Mouse (Mus musculus) mesoderm, embryonic 11.5 days (tissue): Measurements from ENCODE around the gene Cacnb4.

Experiments
- DNase-seq: peaks from one replicate; pipeline ENCODE4 v3.0.0-alpha.2; 2012; ENCODE audit warnings: low read depth, low spot score

Gene Cacnb4

DNA sequence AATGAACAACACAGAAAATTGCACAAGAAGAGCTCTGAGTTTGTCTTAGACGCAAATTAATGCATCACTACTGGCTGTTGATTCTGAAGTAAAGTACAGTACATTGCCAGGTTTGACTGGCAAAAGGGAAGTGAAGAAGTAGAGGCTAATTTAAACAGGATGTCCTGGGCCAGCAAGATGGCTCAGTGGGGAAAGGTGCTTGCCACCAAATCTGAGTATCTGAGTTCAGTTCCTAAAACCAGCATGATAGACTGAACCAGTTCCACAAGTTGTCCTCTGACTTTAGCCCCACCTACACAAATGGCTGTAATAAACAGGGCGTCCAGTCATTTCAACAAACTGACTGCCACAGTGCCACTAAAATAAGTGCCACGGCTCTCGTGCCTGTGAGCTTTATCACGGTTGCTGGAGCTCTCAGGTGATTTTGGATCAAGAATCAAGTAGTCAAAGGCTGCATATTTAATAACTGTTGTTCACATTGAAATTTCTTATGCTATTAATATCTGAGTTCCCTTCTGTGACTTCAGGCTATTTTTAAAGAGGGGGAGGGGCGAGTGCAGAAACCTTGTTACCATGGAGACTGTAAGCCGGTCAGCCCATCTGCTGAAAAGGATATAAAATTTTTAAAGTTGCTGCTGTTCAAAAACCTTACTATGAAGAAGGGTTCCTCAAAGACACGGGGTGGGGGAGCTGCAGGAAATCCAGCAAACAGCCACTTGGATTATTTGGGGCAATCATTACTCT is 29.2 kb downstream of the Cacnb4 start:
- DNase-seq: no peak

DNA sequence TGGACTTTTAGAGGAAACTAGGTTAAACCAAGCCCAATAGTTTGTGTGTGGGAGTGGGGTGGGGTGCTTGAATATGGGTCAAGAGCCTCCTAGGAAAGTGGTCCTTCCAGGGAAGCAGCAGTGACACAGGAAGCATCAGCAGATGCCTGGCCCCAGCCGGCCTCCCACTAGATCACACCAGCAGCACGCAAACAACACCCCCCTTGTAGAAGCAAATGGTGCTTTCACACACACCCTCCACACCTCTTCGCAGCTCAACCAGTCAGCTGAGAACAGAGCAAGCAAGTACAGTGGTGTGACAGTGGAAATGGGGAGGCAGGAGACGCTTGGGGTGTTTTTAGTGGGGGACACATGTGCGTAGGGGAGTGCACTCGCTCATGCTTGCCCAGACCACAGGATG is 33.0 kb downstream of the Cacnb4 start:
- DNase-seq: no peak

DNA sequence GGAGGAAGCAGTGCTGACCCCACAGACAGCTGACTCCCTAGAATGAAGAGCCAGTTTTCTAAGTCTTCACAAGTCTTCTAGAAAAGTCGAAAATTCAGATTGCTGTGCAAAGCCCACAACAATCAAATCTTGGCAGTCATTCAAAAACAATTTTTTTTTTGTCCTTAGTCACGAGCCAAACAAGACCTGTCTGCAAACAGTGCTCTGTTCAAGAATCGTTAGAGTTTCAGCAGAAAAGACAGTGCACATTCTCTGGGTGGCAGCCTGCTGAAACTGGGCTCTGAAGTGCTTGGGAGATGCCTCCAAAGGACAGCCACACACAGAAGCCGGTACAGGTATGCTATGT is 37.1 kb downstream of the Cacnb4 start:
- no peak for DNase-seq

DNA sequence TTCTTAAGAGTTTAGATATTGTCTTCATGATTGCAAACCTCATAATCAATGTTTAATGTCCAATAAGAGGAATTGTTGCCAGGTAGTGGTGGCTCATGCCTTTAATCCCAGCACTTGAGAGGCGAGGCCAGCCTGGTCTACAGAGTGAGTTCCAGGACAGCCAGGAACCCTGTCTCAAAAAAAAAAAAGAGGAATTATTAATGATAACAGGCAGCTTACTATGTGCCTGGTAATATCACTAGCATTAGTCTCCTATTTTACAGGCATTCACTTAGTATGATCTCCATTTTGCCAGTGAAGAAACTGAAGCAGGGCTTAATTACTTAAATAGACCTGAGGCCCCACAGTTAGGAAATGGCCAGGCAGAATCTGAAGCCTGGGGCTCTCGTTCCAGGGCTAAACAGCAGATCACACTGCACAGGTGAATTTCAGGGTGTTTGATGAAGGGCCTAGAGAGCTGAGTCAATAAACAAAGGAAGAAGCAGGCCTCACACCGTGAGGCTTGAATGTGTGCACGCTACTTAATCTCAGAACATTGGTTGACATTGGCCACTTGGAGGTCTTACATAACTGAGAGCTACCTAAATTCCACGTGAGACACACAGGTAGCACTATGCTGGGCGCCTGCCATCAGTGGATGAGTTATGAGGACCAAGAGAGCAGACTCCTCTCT is 37.6 kb downstream of the Cacnb4 start:
- no peak for DNase-seq

DNA sequence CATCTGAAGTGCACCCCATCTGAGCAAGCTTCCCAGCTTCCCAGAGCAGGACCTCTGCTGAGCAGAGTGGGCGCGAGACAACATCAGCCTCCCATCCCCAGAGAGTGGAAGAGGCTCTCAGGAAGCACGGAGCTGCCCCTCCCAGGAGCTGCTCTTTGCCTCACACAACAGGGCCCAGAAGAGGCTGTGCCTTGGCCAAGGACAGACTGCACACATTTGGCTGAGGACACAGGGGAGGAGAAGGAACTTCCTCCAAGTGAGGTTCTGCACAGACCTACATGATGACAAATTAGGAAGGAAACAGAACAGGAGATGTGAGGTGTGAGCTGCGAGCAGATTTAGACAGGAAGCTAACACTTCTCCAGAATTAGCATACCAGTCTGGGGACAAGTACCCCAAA is 38.4 kb downstream of the Cacnb4 start:
- DNase-seq: no peak

DNA sequence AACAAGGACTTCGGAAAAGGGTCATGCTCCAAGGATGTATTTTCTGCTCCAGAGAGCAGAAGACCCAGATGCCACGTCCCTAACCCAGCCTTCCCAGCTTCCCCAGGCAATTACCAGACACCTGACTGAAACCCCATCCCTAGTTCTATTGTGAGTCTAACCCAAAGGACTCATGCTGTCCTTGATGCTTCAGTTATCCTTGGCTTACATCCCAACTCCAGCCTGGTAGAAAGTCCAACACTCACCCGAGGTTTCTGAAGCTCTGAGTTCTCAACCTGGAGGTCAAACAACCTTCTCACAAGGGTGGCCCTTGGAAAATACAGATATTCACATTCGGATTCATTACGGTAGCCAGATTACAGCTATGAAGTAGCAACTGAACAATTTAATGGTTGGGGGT is 40.6 kb downstream of the Cacnb4 start:
- no peak for DNase-seq

DNA sequence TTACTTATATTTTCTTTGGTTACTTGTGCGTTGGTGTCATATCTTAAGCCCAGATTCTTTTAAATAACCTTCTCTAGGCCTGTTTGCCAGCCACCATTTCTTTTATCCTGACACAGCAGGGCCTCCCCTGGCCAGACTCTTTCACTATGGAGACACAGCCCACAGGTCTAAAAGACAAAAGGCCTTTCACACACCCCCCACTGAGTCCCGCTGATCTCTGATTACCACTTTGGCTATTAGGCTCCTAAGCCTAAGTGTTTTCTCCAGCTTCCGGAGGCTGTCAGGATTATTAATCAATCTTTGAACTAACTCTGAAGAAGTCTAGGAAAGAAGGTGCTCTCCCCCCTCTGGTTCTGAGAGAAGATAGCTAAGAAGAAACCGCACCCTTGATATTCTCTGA is 41.3 kb downstream of the Cacnb4 start:
- DNase-seq: peak; percentile 37

DNA sequence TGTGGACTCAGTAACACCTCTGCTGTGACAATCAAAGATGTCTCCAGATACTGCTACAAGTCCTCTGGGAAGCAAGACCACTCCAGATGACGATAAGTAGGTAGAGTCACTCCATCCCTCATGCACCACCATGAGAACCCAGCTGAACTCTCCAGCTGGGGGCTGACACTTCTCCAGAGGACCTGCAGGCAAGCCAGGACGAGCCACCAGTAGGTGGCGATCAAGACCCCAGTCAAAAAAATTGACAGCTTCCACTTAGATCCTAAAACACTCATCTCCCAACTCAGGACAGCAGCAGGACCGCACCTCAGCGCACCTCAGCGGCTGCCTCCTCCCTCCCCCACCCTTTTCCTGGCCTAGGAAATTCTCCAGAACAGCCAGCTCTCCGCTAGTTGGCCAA is 43.8 kb downstream of the Cacnb4 start:
- DNase-seq: peak; percentile 77

DNA sequence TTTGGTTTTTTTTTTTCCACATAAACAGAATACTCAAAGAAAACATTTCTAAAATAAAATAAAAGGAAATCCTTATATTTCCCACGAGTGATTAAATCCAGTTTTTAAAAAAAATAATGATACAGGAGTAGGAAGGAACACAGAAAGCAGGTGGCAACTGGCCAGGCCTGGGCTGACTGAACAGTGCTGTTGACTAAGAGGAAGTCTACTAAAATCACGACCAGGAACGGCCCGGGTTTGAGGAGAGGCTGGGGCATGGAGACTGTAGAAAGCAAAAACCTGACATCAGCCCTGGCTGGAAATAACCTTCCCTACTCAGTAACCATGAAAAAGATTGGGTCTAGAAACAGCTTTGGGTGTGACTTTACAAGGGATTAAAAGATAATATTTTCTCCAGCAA is 48.4 kb downstream of the Cacnb4 start:
- no peak for DNase-seq

DNA sequence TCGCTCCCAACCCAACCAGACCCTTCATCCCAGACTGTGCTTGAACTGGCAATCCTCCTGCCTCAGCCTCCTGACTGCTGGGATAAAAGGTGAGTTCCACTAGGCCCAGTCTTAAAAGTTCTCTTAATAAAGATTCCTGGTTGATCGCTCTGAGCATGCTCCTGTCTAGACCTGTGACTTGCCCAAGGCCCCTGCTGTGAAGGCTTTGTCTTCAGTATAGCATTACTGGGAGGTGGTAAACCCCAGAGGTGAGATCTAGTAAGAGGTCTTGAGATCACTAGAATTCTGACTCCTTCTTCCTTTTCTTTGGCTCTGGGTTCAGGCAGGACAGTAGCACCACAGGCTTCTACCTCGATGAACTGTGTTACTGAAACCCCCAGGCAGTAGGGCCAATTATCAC is 50.4 kb downstream of the Cacnb4 start:
- no peak for DNase-seq

DNA sequence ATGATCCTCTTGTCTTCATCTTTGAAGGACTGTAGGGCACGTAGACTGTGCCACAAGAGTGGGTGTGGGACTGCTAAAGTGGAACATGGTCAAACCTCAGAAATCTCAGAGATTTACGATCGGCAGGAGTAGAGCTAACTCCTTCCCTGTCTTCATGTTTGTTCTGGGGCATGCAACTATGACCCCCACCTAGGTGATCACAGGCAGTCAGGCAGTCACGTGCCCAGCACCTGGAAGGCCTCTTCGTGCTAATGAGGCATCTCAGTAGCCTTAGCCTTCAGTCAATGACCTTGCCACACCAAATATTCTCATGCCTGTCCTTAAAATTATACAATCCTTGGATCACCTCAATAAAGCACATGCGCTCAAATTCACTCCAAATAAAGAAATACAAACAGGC is 50.9 kb downstream of the Cacnb4 start:
- DNase-seq: no peak

DNA sequence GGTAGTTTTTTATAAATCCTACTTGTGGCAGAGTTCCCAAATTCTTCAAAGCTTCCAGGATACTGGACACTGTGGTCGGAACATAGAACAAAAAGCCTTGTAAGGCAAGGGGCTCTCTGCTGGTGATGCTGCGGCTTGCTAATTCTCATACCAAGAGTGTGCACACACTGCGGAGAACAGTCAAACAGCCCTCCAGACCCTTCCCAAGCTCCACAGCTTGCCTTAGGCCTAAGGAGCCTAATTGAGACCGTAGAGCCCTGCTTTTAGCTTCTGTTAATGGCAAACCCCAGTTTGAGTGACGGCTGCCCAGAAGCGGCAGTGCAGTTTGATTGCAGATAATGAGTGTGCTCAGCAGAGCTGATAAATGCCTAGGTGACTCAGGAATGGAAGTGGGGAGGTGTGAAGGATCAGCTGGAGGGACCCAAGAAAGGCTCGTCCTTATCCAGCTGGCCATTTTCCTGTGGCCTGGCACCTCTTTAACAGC is 52.7 kb downstream of the Cacnb4 start:
- no peak for DNase-seq

DNA sequence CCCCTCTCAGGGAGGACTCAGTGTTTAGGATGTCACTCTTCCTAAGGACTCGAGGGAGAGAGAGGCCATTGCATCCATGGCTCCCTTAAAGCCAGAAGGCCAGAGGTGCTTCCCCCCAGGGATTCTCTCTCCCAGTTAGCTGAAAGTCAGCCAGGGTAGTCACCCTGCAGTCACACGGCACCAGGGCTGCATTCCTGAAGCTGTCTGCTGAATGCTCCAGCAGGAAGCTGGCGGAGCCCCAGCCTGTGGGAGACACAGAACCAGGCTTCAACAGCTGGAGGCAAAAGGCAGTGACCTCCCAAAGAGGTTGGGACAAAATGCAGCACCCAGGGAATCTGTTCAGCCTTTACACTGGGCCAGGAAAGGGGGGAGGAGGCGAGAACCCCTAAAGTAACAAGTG is 53.2 kb downstream of the Cacnb4 start:
- DNase-seq: no peak

DNA sequence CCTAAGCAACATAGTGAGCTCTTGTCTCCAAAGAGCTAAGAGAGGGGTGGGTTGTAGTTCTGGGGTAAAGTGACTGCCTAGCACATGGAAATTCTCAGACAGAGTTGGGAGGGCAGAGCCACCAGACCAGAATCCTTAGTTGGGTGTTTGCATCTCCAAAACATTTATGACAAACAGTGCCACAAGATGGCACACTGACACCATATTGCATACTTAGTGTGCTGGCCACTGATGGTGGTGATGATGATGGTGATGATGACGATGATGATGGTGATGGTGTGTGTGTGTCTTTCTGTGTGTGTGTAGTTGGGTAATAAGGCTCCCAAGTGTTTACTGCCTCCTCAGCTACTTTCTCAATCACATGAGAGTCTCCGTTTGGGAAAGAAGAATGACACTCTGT is 54.0 kb downstream of the Cacnb4 start:
- no peak for DNase-seq

DNA sequence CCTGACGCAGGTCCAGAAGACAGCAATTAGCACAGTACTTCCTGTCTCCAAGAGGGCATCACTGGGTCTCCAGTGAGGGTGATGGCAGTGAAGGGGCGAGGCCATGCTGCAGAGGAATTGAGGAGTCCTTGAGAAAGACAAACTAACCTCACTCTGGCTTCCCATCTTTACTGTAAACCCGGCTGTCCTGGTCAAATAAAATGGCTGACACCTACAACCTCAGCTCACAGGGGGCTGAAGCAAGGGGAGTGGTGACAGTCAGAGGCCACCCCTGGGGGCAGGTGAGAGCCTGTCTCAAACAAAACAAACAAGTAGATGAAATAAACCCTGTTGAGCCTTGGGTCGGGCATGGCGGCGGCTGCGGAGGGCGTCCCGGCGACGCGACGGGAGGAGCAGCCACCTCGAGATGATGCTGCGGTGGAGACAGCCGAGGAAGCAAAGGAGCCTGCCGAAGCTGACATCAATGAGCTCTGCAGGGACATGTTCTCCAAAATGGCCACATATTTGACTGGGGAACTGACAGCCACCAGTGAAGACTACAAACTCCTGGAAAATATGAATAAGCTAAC is 57.1 kb downstream of the Cacnb4 start:
- no peak for DNase-seq

DNA sequence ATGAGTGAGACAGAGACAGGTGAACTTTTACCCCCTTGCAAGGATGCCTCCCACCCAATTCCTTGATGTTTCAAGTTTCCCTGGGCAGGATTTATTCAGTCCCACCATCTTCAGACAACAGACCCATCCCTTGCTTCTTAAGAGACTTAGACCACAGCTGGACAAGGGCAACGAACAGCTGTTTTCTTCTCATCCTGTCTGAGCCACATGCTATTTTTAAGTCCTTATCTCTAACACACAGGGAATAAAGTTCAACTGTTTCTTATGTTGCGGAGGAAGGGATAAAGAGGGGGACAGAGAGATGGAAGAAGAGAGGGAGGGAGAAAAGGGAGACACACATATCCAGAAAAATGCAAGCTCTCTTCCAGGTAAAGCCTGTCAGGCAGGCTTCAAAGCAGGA is 57.8 kb downstream of the Cacnb4 start:
- no peak for DNase-seq

DNA sequence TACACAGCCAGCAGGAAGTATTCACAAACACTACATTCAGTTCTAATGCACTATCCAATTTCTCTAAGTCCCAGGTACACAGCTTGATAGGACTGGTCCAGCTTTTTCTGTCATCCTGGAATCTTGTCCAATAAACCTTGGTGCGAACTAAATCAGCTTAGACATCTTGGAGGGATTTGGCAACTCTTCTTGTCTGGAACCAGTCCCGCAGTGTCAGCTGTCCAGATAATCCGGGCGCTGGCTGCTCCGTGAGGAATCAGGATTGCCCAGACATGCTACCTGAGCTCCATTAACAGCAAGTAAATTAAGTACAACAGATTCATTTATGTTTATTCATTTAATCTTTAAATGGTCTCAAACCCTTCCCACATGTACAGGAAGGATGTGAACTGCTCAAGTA is 61.2 kb downstream of the Cacnb4 start:
- no peak for DNase-seq

DNA sequence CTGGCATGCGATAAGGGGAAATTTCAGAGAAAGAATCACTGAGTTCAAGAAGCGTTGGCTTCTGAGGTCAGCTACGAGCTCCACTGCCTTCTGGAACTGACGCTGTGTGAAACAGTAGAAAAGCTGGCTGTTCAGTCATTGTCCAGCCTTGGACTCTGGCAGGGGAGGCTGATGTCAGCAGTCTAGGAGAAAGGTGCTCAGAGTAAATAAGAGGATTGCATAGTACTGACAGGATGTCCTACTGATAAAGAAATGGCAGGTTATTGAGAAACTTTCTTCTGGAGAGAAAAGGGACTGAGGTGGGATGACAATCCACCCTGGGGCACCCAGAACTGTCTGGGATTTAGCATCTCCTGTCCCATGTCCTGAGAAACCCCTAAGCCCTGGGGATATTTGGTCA is 62.7 kb downstream of the Cacnb4 start:
- DNase-seq: no peak

DNA sequence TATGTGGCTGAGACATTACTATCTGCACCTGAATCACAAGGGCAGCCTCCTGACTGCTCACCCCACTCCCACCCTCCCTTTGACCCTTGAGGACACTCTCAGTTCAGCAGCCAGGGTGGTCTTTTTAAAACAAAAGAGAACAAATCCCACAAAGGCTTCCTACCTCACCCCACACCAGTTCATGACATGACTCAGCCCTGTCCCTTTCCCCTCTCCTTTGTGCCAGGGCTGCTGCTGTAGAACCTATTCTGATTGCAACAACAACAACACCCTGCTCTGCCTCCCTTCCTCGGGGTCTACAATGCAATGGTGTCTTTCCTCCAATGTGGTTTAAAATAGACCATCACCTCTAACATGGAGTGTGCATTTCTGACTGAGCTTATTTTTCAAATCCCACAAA is 67.1 kb downstream of the Cacnb4 start:
- no peak for DNase-seq

DNA sequence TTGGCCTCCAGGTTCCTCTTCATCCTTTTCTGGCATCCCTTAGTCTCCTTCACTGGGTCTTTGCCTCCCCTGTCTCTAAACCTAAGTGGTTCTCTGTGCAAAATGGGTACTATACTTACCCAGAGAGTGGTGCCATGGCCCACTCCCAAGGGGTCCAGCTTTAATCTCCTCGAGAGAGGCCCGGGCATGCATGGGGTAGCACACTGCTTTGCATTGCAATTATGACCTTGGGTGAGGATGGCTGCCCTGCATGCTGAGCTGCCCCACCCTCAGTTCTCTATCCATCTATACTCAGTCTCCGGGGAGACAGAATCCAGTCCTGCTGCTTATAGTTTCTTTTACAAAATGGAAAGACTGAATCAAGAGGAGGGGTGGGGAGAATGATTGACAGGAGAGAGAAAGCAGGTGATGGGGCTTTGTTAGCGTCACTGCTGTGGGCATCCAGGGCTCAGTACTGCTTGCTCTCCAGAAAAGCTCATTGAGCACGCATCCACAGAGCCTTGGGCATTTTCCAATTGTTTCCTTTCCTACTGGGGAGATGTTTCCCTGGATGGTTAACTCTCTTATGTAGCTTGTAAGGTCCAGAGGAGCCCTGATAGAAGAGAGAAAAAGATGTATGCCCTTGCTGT is 68.7 kb downstream of the Cacnb4 start:
- no peak for DNase-seq

DNA sequence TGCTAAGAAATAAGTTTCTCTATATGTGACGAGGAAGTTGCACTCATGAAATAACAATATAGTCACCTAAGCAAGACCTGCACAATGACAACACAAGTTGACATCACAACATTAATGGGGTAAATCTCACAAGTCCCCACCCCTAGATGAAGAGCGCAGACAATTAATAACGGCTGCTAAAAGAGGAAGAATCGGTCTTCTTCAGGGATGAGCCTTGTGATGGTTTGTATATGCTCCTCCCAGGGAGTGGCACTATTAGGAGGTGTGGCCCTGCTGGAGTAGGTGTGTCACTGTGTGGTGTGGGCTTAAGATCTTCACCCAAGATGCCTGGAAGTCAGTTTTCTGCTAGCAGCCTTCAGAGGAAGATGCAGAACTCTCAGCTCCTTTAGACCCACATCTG is 70.3 kb downstream of the Cacnb4 start:
- DNase-seq: no peak

DNA sequence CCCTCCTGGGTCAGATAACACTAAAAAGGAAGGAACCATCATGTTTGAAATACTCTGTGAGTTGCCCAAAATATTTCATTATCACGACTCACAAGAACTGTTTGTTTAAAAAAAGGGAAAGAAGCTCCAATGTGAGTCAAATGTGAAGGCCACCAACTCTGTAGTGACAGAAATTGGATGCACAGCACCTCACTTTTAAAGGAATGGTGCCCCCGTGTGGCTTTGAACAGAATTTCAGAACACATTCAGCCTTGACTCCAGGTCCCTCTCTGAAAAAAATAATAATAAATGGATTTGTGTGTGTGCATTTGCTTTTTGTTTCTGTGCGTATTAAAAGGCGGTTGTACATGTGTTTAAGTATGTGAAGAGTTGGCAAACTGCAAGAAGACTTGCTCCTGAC is 71.3 kb downstream of the Cacnb4 start:
- DNase-seq: peak; percentile 62

DNA sequence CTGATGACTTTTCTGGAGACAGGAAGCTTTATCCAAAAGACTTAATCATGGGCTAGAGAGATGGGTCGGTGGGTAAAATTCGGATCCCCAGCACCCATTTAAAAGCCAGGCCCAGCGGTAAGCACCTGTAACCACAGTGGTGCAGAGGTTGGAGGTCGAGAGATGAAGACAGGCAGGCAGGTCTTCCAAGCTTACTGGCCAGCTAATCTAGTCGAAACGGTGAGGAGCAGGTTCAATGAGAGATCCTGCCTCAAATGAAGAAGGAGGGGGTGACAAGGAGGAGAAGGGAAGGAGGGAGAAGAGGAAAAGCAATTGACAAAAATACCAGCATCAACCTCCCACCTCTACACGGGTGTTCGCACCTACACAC is 72.0 kb downstream of the Cacnb4 start:
- no peak for DNase-seq
